Mouse (Mus musculus) liver, embryonic 12.5 days (tissue): Measurements from ENCODE around the gene Hist2h2be. TPM values are rescaled to one million over a fixed set of nuclear protein-coding genes. Genes with fewer than 3 reads are reported as not detected.
"Not testable (repeated sequence)": the region's sequence is repeated elsewhere in the genome, so short reads cannot be mapped to it uniquely, and the experiment has no call there.

Experiments
- ATAC-seq: fragments of 200-750 bp; cut with Nextera tagmentation; 2 replicates; pipeline ENCODE4 v1.8.0; 2017; ENCODE audit warnings: moderate number of reproducible peaks, mild to moderate bottlenecking, moderate library complexity
- H3K27ac ChIP-seq: fragments of 300-500 bp; sonication (generic); 2 replicates; pipeline ENCODE4 v1.5.1; 2016; ENCODE audit warnings: mild to moderate bottlenecking
- H3K27me3 ChIP-seq: fragments of 300-500 bp; sonication (generic); replicated peaks from 2 replicates; pipeline ENCODE4 v1.6.1; 2016; ENCODE audit warnings: mild to moderate bottlenecking, moderate library complexity
- H3K36me3 ChIP-seq: fragments of 300-500 bp; sonication (generic); 2 replicates; pipeline ENCODE4 v1.6.1; 2016; ENCODE audit warnings: mild to moderate bottlenecking, moderate library complexity
- H3K4me1 ChIP-seq: fragments of 300-500 bp; sonication (generic); 2 replicates; pipeline ENCODE4 v1.6.1; 2016
- H3K4me2 ChIP-seq: fragments of 300-500 bp; sonication (generic); 2 replicates; pipeline ENCODE4 v1.6.1; 2016; ENCODE audit warnings: mild to moderate bottlenecking, moderate library complexity
- H3K4me3 ChIP-seq: fragments of 300-500 bp; sonication (generic); 2 replicates; pipeline ENCODE4 v1.5.1; 2016; ENCODE audit warnings: mild to moderate bottlenecking, moderate library complexity
- H3K9ac ChIP-seq: fragments of 300-500 bp; sonication (generic); 2 replicates; pipeline ENCODE4 v1.6.1; 2016; ENCODE audit warnings: mild to moderate bottlenecking, moderate library complexity
- H3K9me3 ChIP-seq: fragments of 300-500 bp; sonication (generic); replicated peaks from 2 replicates; pipeline ENCODE4 v1.6.1; 2016; ENCODE audit warnings: mild to moderate bottlenecking, moderate library complexity
- WGBS: fragments of 180-500 bp; shearing (Covaris S2); methylation state at CpG from one replicate; pipeline ENCODE4 v1.1.7; 2016; ENCODE audit not compliant: insufficient replicate concordance; 5-methylcytosine and 5-hydroxymethylcytosine counted together
- polyA plus RNA-seq: library from polyadenylated mRNA; unstranded; fragments of >200 nt; fragmentation: Nextera tagmentation; extraction: Ambion mirVana; gene quantifications from 2 replicates; pipeline ENCODE4 v1.2.1, GENCODE M21; 2016

The Hist2h2be gene
- polyA plus RNA-seq = 6.1 and 6.6 TPM in 2 replicates

- peaks cover 61% of the 10 kb centered on the region for H3K4me1 ChIP-seq
- 2% methylated on average over 43 of the region's 43 CpGs for WGBS
These were observed at the start of gene Hist2h2be, which contains the start of gene Hist2h2ac for GRCm38 (mm10) chr3:96220765-96221639. Gene Hist2h2be, plus strand, starts transcription at chr3:96221119. Gene Hist2h2ac, minus strand, starts transcription at chr3:96220880.

DNA sequence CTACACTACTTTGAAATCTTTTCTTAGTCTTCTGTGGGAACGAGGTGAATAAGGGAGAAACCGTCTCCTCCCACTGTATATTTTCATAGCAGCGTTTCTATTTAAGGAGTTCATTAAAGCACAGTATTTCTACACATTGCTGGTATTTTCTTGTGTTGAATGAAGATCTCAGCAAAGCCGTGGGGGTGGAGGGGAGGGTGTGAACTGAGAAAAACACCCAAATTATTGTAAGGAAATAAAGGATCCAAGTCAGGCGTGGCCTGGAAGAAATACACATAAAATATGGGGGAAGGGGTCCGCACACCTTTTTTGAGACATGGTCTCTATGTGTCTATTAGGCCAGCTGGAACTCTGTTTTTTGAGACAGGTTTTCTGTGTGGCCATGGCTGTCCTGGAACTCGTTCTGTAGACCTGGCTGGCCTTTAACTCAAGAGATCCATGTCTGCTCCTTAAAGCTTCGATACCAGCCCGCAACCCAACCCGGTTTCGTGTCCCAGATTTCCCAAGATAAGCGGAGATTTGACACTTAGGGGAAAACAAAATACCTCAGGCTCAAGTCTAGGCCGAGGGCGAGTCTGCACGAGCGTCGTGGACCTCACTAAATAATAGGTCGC, 49.2 kb upstream of the Hist2h2be start:
- peaks cover 44% of the 10 kb centered on the region for H3K4me1 ChIP-seq
- H3K4me3 ChIP-seq = peak overlapping the region; percentile 83
- H3K9me3 ChIP-seq = no peaks in the 10 kb centered on the region
- H3K36me3 ChIP-seq = peaks cover 45% of the 10 kb centered on the region
- WGBS = 16% methylated on average over 18 of the region's 18 CpGs
- peak; percentile 22 for ATAC-seq
- peak overlapping the region; percentile 95 for H3K27ac ChIP-seq
- H3K4me2 ChIP-seq = peak overlapping the region; percentile 91
- H3K9ac ChIP-seq = peak overlapping the region; percentile 93
- H3K27me3 ChIP-seq = no peaks in the 10 kb centered on the region

More at GRCm38 (mm10) chr3:96220765-96221639, at the start of gene Hist2h2be, which contains the start of gene Hist2h2ac:
- no peaks in the 10 kb centered on the region for H3K36me3 ChIP-seq
- peak; percentile 91 for ATAC-seq
- peak within 1 kb of the TSS; percentile 66 for H3K4me3 ChIP-seq
- peak within 1 kb of the TSS; percentile 94 for H3K9ac ChIP-seq
- H3K27me3 ChIP-seq = no peaks in the 10 kb centered on the region
- peak within 1 kb of the TSS; percentile 99 for H3K27ac ChIP-seq
- peak within 1 kb of the TSS; percentile 85 for H3K4me2 ChIP-seq
- H3K9me3 ChIP-seq = no peaks in the 10 kb centered on the region

GRCm38 (mm10) chr3:96172197-96173178, 48.4 kb upstream of the Hist2h2be start, which contains the start of gene Sf3b4:
Gene Sf3b4, plus strand, starts transcription at chr3:96172332.
- Histone ChIP-seq H3K9me3 (no peaks in the 10 kb centered on the region), H3K9ac (peak within 1 kb of the TSS; percentile 93), H3K4me3 (peak within 1 kb of the TSS; percentile 83), H3K27ac (peak within 1 kb of the TSS; percentile 95), H3K4me1 (peaks cover 44% of the 10 kb centered on the region), H3K4me2 (peak within 1 kb of the TSS; percentile 91), H3K36me3 (peaks cover 51% of the 10 kb centered on the region), H3K27me3 (no peaks in the 10 kb centered on the region)
- under 1% methylated on average over 58 of the region's 58 CpGs for WGBS
- peak; percentile 93 for ATAC-seq

DNA sequence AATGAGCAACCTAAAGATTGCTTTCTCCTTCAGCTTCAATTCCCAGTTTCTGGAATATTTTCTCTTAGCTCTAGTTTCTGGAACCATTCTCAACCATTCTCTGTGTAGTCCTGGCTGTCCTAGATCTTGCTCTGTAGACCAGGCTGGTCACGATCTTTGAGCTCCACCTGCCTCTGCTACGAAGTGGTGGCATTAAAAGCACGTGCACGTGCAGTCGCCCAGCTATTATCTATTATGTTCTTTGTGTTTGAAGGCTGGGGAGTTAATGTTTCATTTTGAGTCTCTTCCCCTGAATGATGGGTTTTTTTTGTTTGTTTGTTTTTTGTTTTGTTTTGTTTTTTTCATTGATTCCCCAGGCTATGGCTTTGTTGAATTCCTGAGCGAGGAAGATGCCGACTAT, 47.7 kb upstream of the Hist2h2be start:
- Histone ChIP-seq H3K27ac (peak overlapping the region; percentile 95), H3K9ac (peak overlapping the region; percentile 93), H3K27me3 (no peaks in the 10 kb centered on the region), H3K4me2 (peak overlapping the region; percentile 91), H3K4me1 (peaks cover 44% of the 10 kb centered on the region), H3K4me3 (peak overlapping the region; percentile 83), H3K9me3 (no peaks in the 10 kb centered on the region), H3K36me3 (peaks cover 58% of the 10 kb centered on the region)
- ATAC-seq = no peak
- WGBS = 20% methylated on average over 7 of the region's 7 CpGs

DNA sequence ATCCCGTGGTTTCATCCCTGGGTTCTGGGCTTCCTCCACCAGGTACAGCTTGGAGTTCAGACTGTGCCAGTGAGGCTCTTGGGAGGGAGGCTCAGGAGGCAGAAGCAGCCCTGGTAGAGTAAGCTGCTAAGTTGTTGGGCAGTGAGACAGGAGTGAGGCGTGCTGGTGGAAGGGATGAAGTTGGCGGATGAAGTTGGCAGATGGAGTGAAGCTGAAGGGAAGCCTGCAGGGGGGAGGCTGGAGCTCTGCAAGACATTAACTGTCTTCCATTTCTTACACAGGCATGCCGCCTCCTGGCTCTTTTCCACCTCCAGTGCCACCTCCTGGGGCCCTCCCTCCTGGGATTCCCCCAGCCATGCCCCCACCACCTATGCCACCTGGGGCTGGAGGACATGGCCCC, 46.9 kb upstream of the Hist2h2be start:
- H3K4me2 ChIP-seq = peak overlapping the region; percentile 91
- H3K9me3 ChIP-seq, H3K27me3 ChIP-seq, ATAC-seq: not testable (repeated sequence)
- peak overlapping the region; percentile 83 for H3K4me3 ChIP-seq
- peak overlapping the region; percentile 93 for H3K9ac ChIP-seq
- H3K4me1 ChIP-seq = peaks cover 44% of the 10 kb centered on the region
- H3K36me3 ChIP-seq = peaks cover 65% of the 10 kb centered on the region
- H3K27ac ChIP-seq = 0 out of 2 replicates have a peak overlapping the region, but pooled peaks have one; percentile 14
- 84% methylated on average over 4 of the region's 4 CpGs for WGBS

DNA sequence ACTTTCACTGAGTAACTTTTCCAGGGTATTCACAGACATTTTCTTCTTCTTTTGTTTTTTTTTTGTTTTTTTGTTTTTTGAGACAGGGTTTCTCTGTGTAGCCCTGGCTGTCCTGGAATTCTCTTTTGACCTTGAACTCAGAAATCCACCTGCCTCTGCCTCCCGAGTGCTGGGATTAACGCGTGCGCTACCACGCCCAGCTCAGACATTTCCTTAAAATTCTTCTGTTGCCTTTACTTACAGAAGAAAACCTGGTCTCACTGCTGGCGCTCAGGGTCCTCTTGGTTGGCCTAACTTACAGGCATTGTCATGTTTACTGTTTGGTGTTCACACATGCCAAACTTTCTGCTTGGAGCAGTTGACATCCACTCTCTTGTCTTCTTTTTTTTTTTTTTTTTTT, 45.7 kb upstream of the Hist2h2be start:
- 0 out of 2 replicates have a peak, but pooled peaks cover under 1% of the 10 kb centered on the region for H3K27me3 ChIP-seq
- no peak for ATAC-seq

DNA sequence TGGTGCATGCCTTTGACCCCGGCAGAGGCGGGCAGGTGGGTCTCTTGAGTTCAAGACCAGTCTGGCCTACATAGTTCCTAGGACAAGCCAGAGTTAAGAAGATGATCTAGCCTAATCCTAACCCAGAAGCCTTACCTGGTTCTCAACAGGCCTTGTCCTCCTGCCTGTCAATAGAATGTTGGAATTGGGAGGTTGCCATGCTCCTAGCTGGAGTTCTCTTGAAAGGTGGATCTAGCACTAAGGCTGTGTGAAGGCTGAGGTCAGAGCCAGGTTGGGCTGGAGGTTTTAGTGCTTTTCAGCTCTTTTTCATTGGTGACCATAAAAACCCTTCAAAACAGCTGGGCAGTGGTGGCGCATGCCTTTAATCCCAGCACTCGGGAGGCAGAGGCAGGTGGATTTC, 42.5 kb upstream of the Hist2h2be start:
- Histone ChIP-seq H3K4me3 (no peak overlapping the region), H3K27me3 (peaks cover 28% of the 10 kb centered on the region), H3K9me3 (no peaks in the 10 kb centered on the region), H3K27ac (no peak overlapping the region), H3K36me3 (peaks cover 53% of the 10 kb centered on the region), H3K4me1 (peaks cover 53% of the 10 kb centered on the region), H3K4me2 (no peak overlapping the region), H3K9ac (no peak overlapping the region)
- no peak for ATAC-seq
- 76% methylated on average over 4 of the region's 4 CpGs for WGBS

More for the DNA sequence above, 45.7 kb upstream of the Hist2h2be start:
- Histone ChIP-seq H3K9me3 (no peaks in the 10 kb centered on the region), H3K9ac (no peak overlapping the region), H3K4me1 (peaks cover 46% of the 10 kb centered on the region), H3K36me3 (peaks cover 58% of the 10 kb centered on the region), H3K27ac (no peak overlapping the region), H3K4me2 (peak overlapping the region; percentile 91; the same call in 1 of the 2 replicates), H3K4me3 (no peak overlapping the region)
- 86% methylated on average over 6 of the region's 6 CpGs for WGBS

DNA sequence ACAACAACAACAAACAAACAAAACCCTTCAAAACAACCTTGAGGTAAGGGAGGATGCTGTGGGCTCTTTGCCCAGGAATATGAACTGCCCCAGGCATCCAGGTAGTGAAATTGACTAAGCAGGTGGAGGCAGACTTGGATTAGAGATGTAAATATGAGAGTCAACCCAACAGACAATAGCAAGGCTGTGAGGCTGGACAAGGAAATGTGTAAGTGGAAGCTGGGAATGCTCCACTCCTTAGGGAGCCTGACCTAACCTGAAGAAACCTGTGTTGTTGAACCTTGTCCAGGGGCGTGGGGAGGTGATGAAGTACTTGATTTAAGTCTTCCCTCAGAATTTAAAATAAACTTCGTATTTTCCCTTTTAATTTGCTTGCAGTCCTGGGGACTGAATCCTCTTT, 42.0 kb upstream of the Hist2h2be start:
- Histone ChIP-seq H3K9me3 (no peaks in the 10 kb centered on the region), H3K4me1 (peaks cover 48% of the 10 kb centered on the region), H3K27me3 (peaks cover 28% of the 10 kb centered on the region), H3K27ac (no peak overlapping the region), H3K4me3 (no peak overlapping the region), H3K4me2 (no peak overlapping the region), H3K36me3 (peaks cover 48% of the 10 kb centered on the region), H3K9ac (no peak overlapping the region)
- ATAC-seq = no peak
- 72% methylated on average over 2 of the region's 2 CpGs for WGBS

GRCm38 (mm10) chr3:96179531-96179930, 41.4 kb upstream of the Hist2h2be start:
- Histone ChIP-seq H3K27me3 (peaks cover 28% of the 10 kb centered on the region), H3K9ac (no peak overlapping the region), H3K4me3 (no peak overlapping the region), H3K36me3 (peaks cover 42% of the 10 kb centered on the region), H3K4me1 (peaks cover 42% of the 10 kb centered on the region), H3K9me3 (no peaks in the 10 kb centered on the region), H3K4me2 (no peak overlapping the region), H3K27ac (no peak overlapping the region)
- 74% methylated on average over 4 of the region's 4 CpGs for WGBS
- no peak for ATAC-seq

DNA sequence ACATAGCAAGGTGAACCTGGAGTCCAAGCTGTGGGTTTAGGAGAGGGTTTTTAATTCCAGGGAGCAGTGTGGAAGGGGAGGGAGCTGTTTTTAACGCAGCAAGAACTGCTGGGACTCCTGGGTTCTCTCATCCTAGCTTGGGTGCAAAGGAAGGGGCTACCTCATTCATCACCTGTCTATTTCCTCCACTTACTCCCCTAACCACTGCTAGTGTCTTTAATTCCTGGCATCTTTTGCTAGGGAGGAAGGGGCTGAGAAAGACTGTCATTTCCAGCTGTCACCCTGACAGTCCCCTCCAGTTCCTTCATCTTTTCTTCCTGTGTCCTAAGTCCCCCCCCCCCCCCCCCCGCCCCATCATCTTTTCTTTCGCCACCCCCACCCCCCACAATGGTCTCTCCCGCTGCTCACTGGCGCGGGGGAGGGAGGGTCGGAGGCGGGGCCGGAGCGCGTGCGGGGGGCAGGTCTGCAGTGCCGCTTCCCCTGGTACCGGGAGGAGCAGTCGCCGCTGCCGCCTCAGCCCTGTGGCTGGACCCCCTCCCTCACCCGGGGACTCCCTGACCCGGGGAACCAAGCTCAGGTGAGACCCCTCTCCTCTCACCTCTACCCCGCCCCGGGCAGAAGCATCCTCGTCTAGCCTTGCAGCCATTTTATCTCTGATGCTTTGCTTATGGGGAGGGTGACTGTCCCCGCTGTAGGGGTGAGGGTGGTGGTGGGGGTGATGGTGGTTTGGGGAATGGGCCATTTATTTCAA, 40.0 kb upstream of the Hist2h2be start, which contains the start of gene Sv2a:
Gene Sv2a (plus strand): TSS at position 425 of the 751 bp plus-strand sequence.
- ATAC-seq = no peak
- Histone ChIP-seq H3K27ac (no peak within 1 kb of the TSS), H3K27me3 (peaks cover 40% of the 10 kb centered on the region), H3K9me3 (no peaks in the 10 kb centered on the region), H3K4me3 (peak within 1 kb of the TSS; percentile 52), H3K4me1 (peaks cover 33% of the 10 kb centered on the region), H3K36me3 (peaks cover 28% of the 10 kb centered on the region), H3K4me2 (peak within 1 kb of the TSS; percentile 76), H3K9ac (peak within 1 kb of the TSS; percentile 61)
- 3% methylated on average over 15 of the region's 23 CpGs for WGBS
